Mouse (Mus musculus): ENCODE measurements around the gene Cracr2b. TPM values are rescaled to one million over a fixed set of nuclear protein-coding genes. Genes with fewer than 3 reads are reported as not detected.

Gene Cracr2b
- polyA plus RNA-seq, 1 experiment from 2014 or later: 3.9 TPM

- Histone ChIP-seq H3K27me3 (no peaks in the 10 kb centered on the region), H3K4me3 (replicated peaks) (no peak overlapping the region), H3K9me3 (replicated peaks) (no peaks in the 10 kb centered on the region), H3K9ac (no peak overlapping the region), H3K4me1 (replicated peaks) (no peaks in the 10 kb centered on the region; the same call in 1 of the 2 replicates), H3K27ac (replicated peaks) (no peak overlapping the region), H3K36me3 (replicated peaks) (peaks cover 36% of the 10 kb centered on the region), H3K4me2 (no peak overlapping the region)
- ATAC-seq (ENCODE audit: insufficient read depth): no peak
- 66% methylated on average over 1 of the region's 1 CpGs for WGBS (ENCODE audit: insufficient replicate concordance)
Observed at GRCm38 (mm10) chr7:141493729-141494128, 32.8 kb downstream of the Cracr2b start.

- Histone ChIP-seq H3K4me2 (no peak overlapping the region), H3K9ac (no peak overlapping the region), H3K4me3 (replicated peaks) (no peak overlapping the region), H3K27me3 (no peaks in the 10 kb centered on the region), H3K36me3 (replicated peaks) (peaks cover 43% of the 10 kb centered on the region), H3K27ac (replicated peaks) (no peak overlapping the region), H3K4me1 (replicated peaks) (no peaks in the 10 kb centered on the region; the same call in 1 of the 2 replicates), H3K9me3 (replicated peaks) (no peaks in the 10 kb centered on the region)
- no peak for ATAC-seq (ENCODE audit: insufficient read depth)
- WGBS (ENCODE audit: insufficient replicate concordance): 68% methylated on average over 2 of the region's 2 CpGs
Observed at GRCm38 (mm10) chr7:141495379-141495778, 34.5 kb downstream of the Cracr2b start.

GRCm38 (mm10) chr7:141495940-141496339 is 35.0 kb downstream of the Cracr2b start:
- 73% methylated on average over 4 of the region's 4 CpGs for WGBS (ENCODE audit: insufficient replicate concordance)
- Histone ChIP-seq H3K4me1 (replicated peaks) (no peaks in the 10 kb centered on the region; the same call in 1 of the 2 replicates), H3K4me3 (replicated peaks) (no peak overlapping the region), H3K4me2 (no peak overlapping the region), H3K9ac (no peak overlapping the region), H3K27ac (replicated peaks) (no peak overlapping the region), H3K36me3 (replicated peaks) (peaks cover 43% of the 10 kb centered on the region), H3K9me3 (replicated peaks) (no peaks in the 10 kb centered on the region), H3K27me3 (no peaks in the 10 kb centered on the region)
- no peak for ATAC-seq (ENCODE audit: insufficient read depth)

GRCm38 (mm10) chr7:141497600-141497999 is 36.7 kb downstream of the Cracr2b start:
- no peaks in the 10 kb centered on the region for H3K9me3 ChIP-seq (replicated peaks)
- peaks cover 8% of the 10 kb centered on the region for H3K4me1 ChIP-seq (replicated peaks)
- H3K27me3 ChIP-seq: no peaks in the 10 kb centered on the region
- ATAC-seq (ENCODE audit: insufficient read depth): no peak
- WGBS (ENCODE audit: insufficient replicate concordance): 69% methylated on average over 3 of the region's 3 CpGs
- H3K36me3 ChIP-seq (replicated peaks): peaks cover 32% of the 10 kb centered on the region
- no peak overlapping the region for H3K9ac ChIP-seq
- no peak overlapping the region for H3K4me3 ChIP-seq (replicated peaks)
- no peak overlapping the region for H3K27ac ChIP-seq (replicated peaks)
- H3K4me2 ChIP-seq: no peak overlapping the region

- H3K4me2 ChIP-seq: no peak overlapping the region
- H3K27me3 ChIP-seq: no peaks in the 10 kb centered on the region
- WGBS (ENCODE audit: insufficient replicate concordance): 73% methylated on average over 7 of the region's 7 CpGs
- H3K36me3 ChIP-seq (replicated peaks): peaks cover 19% of the 10 kb centered on the region; the same call in 1 of the 2 replicates
- H3K9me3 ChIP-seq (replicated peaks): no peaks in the 10 kb centered on the region
- no peak overlapping the region for H3K4me3 ChIP-seq (replicated peaks)
- no peak overlapping the region for H3K9ac ChIP-seq
- peaks cover 30% of the 10 kb centered on the region for H3K4me1 ChIP-seq (replicated peaks)
- ATAC-seq (ENCODE audit: insufficient read depth): no peak
- H3K27ac ChIP-seq (replicated peaks): peak overlapping the region; percentile 8; the same call in 1 of the 2 replicates
Observed at GRCm38 (mm10) chr7:141501820-141502555, 41.1 kb downstream of the Cracr2b start.

- Histone ChIP-seq H3K4me2 (no peak overlapping the region), H3K36me3 (replicated peaks) (peaks cover 16% of the 10 kb centered on the region; the same call in 1 of the 2 replicates), H3K9me3 (replicated peaks) (no peaks in the 10 kb centered on the region), H3K9ac (no peak overlapping the region), H3K4me1 (replicated peaks) (peaks cover 35% of the 10 kb centered on the region), H3K4me3 (replicated peaks) (no peak overlapping the region), H3K27me3 (no peaks in the 10 kb centered on the region), H3K27ac (replicated peaks) (peak overlapping the region; percentile 8; the same call in 1 of the 2 replicates)
- WGBS (ENCODE audit: insufficient replicate concordance): 88% methylated on average over 5 of the region's 5 CpGs
- ATAC-seq (ENCODE audit: insufficient read depth): no peak
Observed at GRCm38 (mm10) chr7:141502556-141502905, 41.6 kb downstream of the Cracr2b start.

- WGBS (ENCODE audit: insufficient replicate concordance): 46% methylated on average over 2 of the region's 2 CpGs
- Histone ChIP-seq H3K36me3 (replicated peaks) (peaks cover 40% of the 10 kb centered on the region), H3K27me3 (no peaks in the 10 kb centered on the region), H3K4me2 (peak overlapping the region; percentile 77), H3K4me3 (replicated peaks) (peak overlapping the region; percentile 73), H3K4me1 (replicated peaks) (peaks cover 70% of the 10 kb centered on the region), H3K9ac (peak overlapping the region; percentile 77), H3K9me3 (replicated peaks) (no peaks in the 10 kb centered on the region), H3K27ac (replicated peaks) (peak overlapping the region; percentile 90)
- peak; percentile 70 for ATAC-seq (ENCODE audit: insufficient read depth)
Observed at GRCm38 (mm10) chr7:141506278-141506677, 45.4 kb downstream of the Cracr2b start.

GRCm38 (mm10) chr7:141508160-141508559 is 47.3 kb downstream of the Cracr2b start:
- Histone ChIP-seq H3K4me2 (peak overlapping the region; percentile 77), H3K9me3 (replicated peaks) (no peaks in the 10 kb centered on the region), H3K27me3 (no peaks in the 10 kb centered on the region), H3K9ac (peak overlapping the region; percentile 77), H3K4me3 (replicated peaks) (peak overlapping the region; percentile 73), H3K36me3 (replicated peaks) (peaks cover 56% of the 10 kb centered on the region), H3K4me1 (replicated peaks) (peaks cover 58% of the 10 kb centered on the region), H3K27ac (replicated peaks) (peak overlapping the region; percentile 90)
- peak; percentile 78 for ATAC-seq (ENCODE audit: insufficient read depth)

- peaks cover 48% of the 10 kb centered on the region for H3K4me1 ChIP-seq (replicated peaks)
- no peak overlapping the region for H3K27ac ChIP-seq (replicated peaks)
- H3K27me3 ChIP-seq: no peaks in the 10 kb centered on the region
- H3K4me3 ChIP-seq (replicated peaks): no peak overlapping the region
- H3K36me3 ChIP-seq (replicated peaks): peaks cover 68% of the 10 kb centered on the region
- ATAC-seq (ENCODE audit: insufficient read depth): no peak
- H3K9ac ChIP-seq: no peak overlapping the region
- WGBS (ENCODE audit: insufficient replicate concordance): 85% methylated on average over 5 of the region's 5 CpGs
- H3K4me2 ChIP-seq: no peak overlapping the region
- no peaks in the 10 kb centered on the region for H3K9me3 ChIP-seq (replicated peaks)
Observed at GRCm38 (mm10) chr7:141510196-141510595, 49.3 kb downstream of the Cracr2b start.

- no peak overlapping the region for H3K4me2 ChIP-seq
- no peaks in the 10 kb centered on the region for H3K27me3 ChIP-seq
- 80% methylated on average over 8 of the region's 8 CpGs for WGBS (ENCODE audit: insufficient replicate concordance)
- no peak for ATAC-seq (ENCODE audit: insufficient read depth)
- H3K9ac ChIP-seq: no peak overlapping the region
- H3K4me3 ChIP-seq (replicated peaks): no peak overlapping the region
- no peak overlapping the region for H3K27ac ChIP-seq (replicated peaks)
- peaks cover 48% of the 10 kb centered on the region for H3K4me1 ChIP-seq (replicated peaks)
- H3K36me3 ChIP-seq (replicated peaks): peaks cover 73% of the 10 kb centered on the region
- H3K9me3 ChIP-seq (replicated peaks): no peaks in the 10 kb centered on the region
Observed at GRCm38 (mm10) chr7:141510681-141511191, 49.8 kb downstream of the Cracr2b start.
